Mouse (Mus musculus) CH12.LX (cell line): ENCODE measurements around the gene Bst2.

Experiments used
- CTCF ChIP-seq, 2 experiments: IDR thresholded peaks in 1 of 2; conservative IDR thresholded peaks in 1 of 2; 2 replicates each; pipeline ENCODE4 v1.5.1; 2011 to 2012; ENCODE audit warnings: low read depth in 2 of 2, low read length in 2 of 2, improper control_type of control experiment in 1 of 2, inconsistent platforms in 1 of 2, mild to moderate bottlenecking in 1 of 2, moderate library complexity in 1 of 2
- EP300 ChIP-seq: IDR thresholded peaks from 2 replicates; pipeline ENCODE4 v1.6.1; 2011; ENCODE audit warnings: low read length, improper control_type of control experiment
- GABPA ChIP-seq: IDR thresholded peaks from 2 replicates; pipeline ENCODE4 v1.6.1; 2012; ENCODE audit warnings: low read depth, low read length, improper control_type of control experiment, inconsistent platforms; ENCODE audit not compliant: insufficient replicate concordance
- KAT2A ChIP-seq: IDR thresholded peaks from 2 replicates; pipeline ENCODE4 v1.6.1; 2012; ENCODE audit warnings: low read length, improper control_type of control experiment, inconsistent platforms; ENCODE audit not compliant: insufficient replicate concordance
- MXI1 ChIP-seq: IDR thresholded peaks from 2 replicates; pipeline ENCODE4 v1.6.1; 2011; ENCODE audit warnings: mild to moderate bottlenecking, low read depth, low read length, improper control_type of control experiment
- NELFE ChIP-seq: IDR thresholded peaks from 2 replicates; pipeline ENCODE4 v1.6.1; 2011; ENCODE audit warnings: low read depth, low read length, improper control_type of control experiment
- POLR2A ChIP-seq: IDR thresholded peaks from 2 replicates; pipeline ENCODE4 v1.6.1; 2011; ENCODE audit warnings: low read depth, mild to moderate bottlenecking, improper control_type of control experiment, low read length
- TBP ChIP-seq: conservative IDR thresholded peaks from 2 replicates; pipeline ENCODE4 v1.6.1; 2011; ENCODE audit warnings: low read depth, low read length, improper control_type of control experiment
- USF1 ChIP-seq: IDR thresholded peaks from 2 replicates; pipeline ENCODE4 v1.6.1; 2014; ENCODE audit warnings: low read depth, mild to moderate bottlenecking, inconsistent platforms, low read length, improper control_type of control experiment
- ZC3H11A ChIP-seq: IDR thresholded peaks from 2 replicates; pipeline ENCODE4 v1.6.1; 2012; ENCODE audit warnings: low read depth, mild to moderate bottlenecking, inconsistent platforms, low read length, improper control_type of control experiment

DNA sequence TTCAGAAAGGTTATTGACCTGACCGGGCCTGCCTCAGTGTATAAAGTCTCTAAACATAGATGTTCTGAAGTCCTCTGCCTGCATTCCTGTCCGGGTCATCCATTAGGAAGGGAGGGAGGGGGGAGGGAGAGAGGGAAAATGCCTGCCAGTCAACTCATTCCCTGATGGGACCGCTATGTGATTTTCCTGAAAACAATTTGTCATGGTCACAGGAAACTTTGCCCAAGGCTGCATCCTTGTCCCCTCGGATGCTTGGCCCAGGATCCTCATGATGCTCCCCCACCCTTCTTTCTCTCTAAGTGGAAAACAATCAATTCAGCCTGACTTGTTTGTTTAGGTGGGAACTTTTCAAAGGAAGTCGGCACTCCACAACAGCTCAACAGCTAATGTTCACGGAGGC is 20.5 kb downstream of the Bst2 start:
- TF ChIP-seq POLR2A (no peak), KAT2A (no peak), EP300 (no peak), USF1 (no peak), MXI1 (no peak), TBP (no peak), CTCF (conservative IDR thresholded peaks at IDR 0.05 in 1 of 2, IDR thresholded peaks at IDR 0.05 in 1 of 2; ENCODE audit: low read depth in 2 of 2, low read length in 2 of 2) (no peak), ZC3H11A (no peak), GABPA (no peak), NELFE (no peak)
